Mouse (Mus musculus) forebrain, embryonic 11.5 days (tissue): Measurements from ENCODE around the gene Nsun2. TPM values are rescaled to one million over a fixed set of nuclear protein-coding genes. Genes with fewer than 3 reads are reported as not detected.
A peak's percentile ranks its signal among the peaks of the same experiment; 100 is the strongest.

Experiments
- ATAC-seq: fragments of 200-750 bp; cut with Nextera tagmentation; replicated peaks from 2 replicates; pipeline ENCODE4 v1.8.0; 2017; ENCODE audit warnings: moderate TSS enrichment; ENCODE audit not compliant: low FRiP score
- DNase-seq: peaks from one replicate; pipeline ENCODE4 v3.0.0-alpha.2; 2017; ENCODE audit warnings: low spot score
- H3K27ac ChIP-seq: fragments of 300-500 bp; sonication (generic); 2 replicates; pipeline ENCODE4 v1.5.1; 2014; ENCODE audit warnings: low read depth, low read length
- H3K27me3 ChIP-seq: fragments of 300-500 bp; sonication (generic); 2 replicates; pipeline ENCODE4 v1.6.1; 2014; ENCODE audit warnings: mild to moderate bottlenecking, low read length, mixed read lengths; ENCODE audit not compliant: control insufficient read depth, insufficient read depth
- H3K36me3 ChIP-seq: fragments of 300-500 bp; sonication (generic); 2 replicates; pipeline ENCODE4 v1.6.1; 2014; ENCODE audit warnings: mild to moderate bottlenecking, low read length, moderate library complexity, mixed read lengths; ENCODE audit not compliant: control insufficient read depth, insufficient read depth
- H3K4me1 ChIP-seq: fragments of 300-500 bp; sonication (generic); replicated peaks from 2 replicates; pipeline ENCODE4 v1.6.1; 2014; ENCODE audit warnings: low read length, mixed read lengths; ENCODE audit not compliant: control insufficient read depth, insufficient read depth
- H3K4me2 ChIP-seq: fragments of 300-500 bp; sonication (generic); 2 replicates; pipeline ENCODE4 v1.6.1; 2014; ENCODE audit warnings: low read depth, mild to moderate bottlenecking, low read length, moderate library complexity, mixed read lengths; ENCODE audit not compliant: severe bottlenecking
- H3K4me3 ChIP-seq: fragments of 300-500 bp; sonication (generic); 2 replicates; pipeline ENCODE4 v1.5.1; 2014; ENCODE audit warnings: low read depth, low read length
- H3K9ac ChIP-seq: fragments of 300-500 bp; sonication (generic); 2 replicates; pipeline ENCODE4 v1.6.1; 2014; ENCODE audit warnings: low read length
- H3K9me3 ChIP-seq: fragments of 300-500 bp; sonication (generic); 2 replicates; pipeline ENCODE4 v1.6.1; 2016; ENCODE audit warnings: low read length, mixed read lengths; ENCODE audit not compliant: control insufficient read depth
- WGBS: fragments of 180-500 bp; shearing (Covaris S2); extraction: QIAGEN DNeasy Blood & Tissue Kit; methylation state at CpG from one replicate; pipeline ENCODE4 v1.1.7; 2014; 5-methylcytosine and 5-hydroxymethylcytosine counted together
- polyA plus RNA-seq: library from polyadenylated mRNA; unstranded; fragments of >200 nt; fragmentation: Nextera tagmentation; extraction: Ambion mirVana; gene quantifications from 2 replicates; pipeline ENCODE4 v1.2.1, GENCODE M21; 2014

Nsun2 gene
- polyA plus RNA-seq, 1 experiment from 2014 or later: 135 TPM

DNA sequence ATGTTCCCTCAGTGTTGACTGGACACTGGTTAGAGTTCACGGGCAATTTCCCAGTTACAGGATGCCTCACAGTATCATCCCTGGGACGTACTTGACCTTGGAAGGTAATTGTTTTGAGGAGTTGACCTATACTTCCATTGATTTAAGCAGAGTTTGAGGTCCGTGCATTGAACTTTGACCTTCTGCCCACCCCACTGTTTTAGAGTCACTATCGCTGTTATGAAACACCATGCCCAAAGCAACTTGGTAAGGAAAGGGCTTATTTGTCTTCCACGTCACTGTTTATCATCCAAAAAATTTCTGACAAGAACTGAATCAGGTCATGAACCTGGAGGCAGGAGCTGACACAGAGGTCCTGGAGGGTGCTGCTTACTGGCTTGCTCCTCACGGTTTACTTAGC lies 48.9 kb downstream of the Nsun2 start:
- Histone ChIP-seq H3K4me1 (no peaks in the 10 kb centered on the region), H3K9ac (no peak overlapping the region), H3K27ac (no peak overlapping the region), H3K36me3 (no peaks in the 10 kb centered on the region; the same call in 1 of the 2 replicates), H3K9me3 (no peaks in the 10 kb centered on the region), H3K4me3 (no peak overlapping the region), H3K27me3 (no peaks in the 10 kb centered on the region), H3K4me2 (no peak overlapping the region)
- DNase-seq (peak; percentile 27), ATAC-seq (no peak)
- WGBS: 87% methylated on average over 6 of the region's 6 CpGs

DNA sequence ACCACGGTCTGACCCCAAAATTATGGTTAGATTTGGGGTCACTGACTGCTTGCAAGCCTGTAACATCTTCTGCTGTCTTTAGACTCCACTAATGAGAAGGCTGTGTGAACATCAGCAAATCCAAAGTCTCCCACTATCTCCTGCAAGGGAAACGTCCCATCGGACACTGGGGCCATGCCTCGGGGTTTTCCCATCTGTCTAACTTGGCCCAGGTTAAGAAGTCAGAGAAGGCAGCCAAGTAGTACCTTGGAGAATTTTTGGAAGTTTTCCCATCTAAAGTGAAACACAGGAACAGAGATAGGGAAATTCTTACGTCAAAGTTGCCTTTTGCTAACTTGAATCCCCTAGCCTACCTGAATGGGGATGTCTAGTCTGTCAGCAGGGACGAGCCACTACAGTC lies 50.0 kb downstream of the Nsun2 start:
- ATAC-seq (no peak), DNase-seq (peak; percentile 16)
- Histone ChIP-seq H3K27ac (no peak overlapping the region), H3K4me3 (no peak overlapping the region), H3K4me1 (no peaks in the 10 kb centered on the region), H3K4me2 (no peak overlapping the region), H3K27me3 (no peaks in the 10 kb centered on the region), H3K9me3 (no peaks in the 10 kb centered on the region), H3K36me3 (no peaks in the 10 kb centered on the region; the same call in 1 of the 2 replicates), H3K9ac (no peak overlapping the region)
- WGBS: 93% methylated on average over 6 of the region's 6 CpGs

DNA sequence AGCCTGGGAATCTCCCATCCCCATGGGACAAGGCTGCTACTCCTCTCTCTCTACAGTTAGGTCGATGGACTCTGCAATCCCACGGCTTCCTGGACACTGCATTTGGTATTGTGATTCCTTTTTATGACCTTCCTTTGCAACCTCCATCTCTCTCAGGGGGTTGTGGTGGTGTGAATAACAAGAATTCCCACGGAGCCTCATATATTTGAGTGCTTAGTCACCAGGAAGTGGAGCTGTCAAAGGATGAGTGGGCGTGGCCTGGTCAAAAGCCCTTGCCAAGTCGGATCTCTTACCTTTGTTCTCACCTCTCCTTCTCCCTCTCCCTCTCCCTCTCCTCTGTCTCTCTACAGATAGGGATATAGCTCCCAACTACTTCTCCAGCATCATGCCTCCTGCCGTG lies 52.3 kb downstream of the Nsun2 start:
- no peak overlapping the region for H3K27ac ChIP-seq
- no peak overlapping the region for H3K4me3 ChIP-seq
- no peak overlapping the region for H3K9ac ChIP-seq
- no peak for DNase-seq
- no peak for ATAC-seq
- no peaks in the 10 kb centered on the region for H3K9me3 ChIP-seq
- H3K27me3 ChIP-seq: no peaks in the 10 kb centered on the region
- WGBS: 63% methylated on average over 6 of the region's 6 CpGs
- no peak overlapping the region for H3K4me2 ChIP-seq
- no peaks in the 10 kb centered on the region for H3K4me1 ChIP-seq
- no peaks in the 10 kb centered on the region; the same call in 1 of the 2 replicates for H3K36me3 ChIP-seq

DNA sequence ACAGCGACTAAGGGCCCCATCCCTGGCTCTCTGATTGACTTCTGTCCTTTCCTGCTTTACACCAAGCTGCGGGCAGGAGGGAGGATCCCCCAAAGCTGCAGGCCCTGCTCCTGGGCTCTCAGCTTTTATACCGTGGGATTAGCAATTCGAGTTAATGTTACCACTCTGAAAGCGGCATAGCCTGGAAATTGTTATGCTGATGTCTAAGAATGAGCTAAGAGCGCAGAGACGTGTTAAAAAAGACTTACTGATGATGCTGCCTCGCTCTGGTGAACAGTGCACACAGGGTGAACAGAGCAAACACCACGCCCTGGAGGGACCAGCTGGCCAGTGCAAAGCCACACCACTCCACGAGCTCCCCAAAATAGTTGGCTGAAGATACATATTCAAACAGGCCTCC lies 52.8 kb downstream of the Nsun2 start:
- H3K9me3 ChIP-seq: no peaks in the 10 kb centered on the region
- no peak overlapping the region for H3K4me3 ChIP-seq
- no peak overlapping the region for H3K27ac ChIP-seq
- ATAC-seq (no peak), DNase-seq (peak; percentile 45)
- no peak overlapping the region for H3K4me2 ChIP-seq
- WGBS: 50% methylated on average over 10 of the region's 10 CpGs
- H3K36me3 ChIP-seq: no peaks in the 10 kb centered on the region; the same call in 1 of the 2 replicates
- no peaks in the 10 kb centered on the region for H3K4me1 ChIP-seq
- no peaks in the 10 kb centered on the region for H3K27me3 ChIP-seq
- H3K9ac ChIP-seq: no peak overlapping the region

DNA sequence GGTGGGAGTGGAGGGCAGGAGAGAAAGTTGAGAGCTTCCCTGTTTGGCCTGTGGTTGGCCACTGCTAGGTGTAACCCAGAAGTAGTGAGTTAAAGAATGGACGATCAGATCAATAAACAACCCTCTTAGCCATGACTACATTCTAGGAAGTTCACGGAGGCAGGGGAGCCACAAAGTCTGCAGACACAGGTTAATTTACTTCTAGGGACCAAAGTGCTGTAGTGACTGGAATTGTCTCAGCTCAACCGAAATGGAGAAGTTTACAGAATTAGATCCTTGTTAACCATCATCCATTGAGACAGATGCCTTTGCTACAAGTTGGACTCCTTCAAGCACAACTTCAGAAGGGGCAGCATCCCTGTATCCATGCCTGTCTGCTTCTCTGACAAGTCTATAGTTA lies 54.3 kb downstream of the Nsun2 start:
- WGBS: 82% methylated on average over 3 of the region's 3 CpGs

DNA sequence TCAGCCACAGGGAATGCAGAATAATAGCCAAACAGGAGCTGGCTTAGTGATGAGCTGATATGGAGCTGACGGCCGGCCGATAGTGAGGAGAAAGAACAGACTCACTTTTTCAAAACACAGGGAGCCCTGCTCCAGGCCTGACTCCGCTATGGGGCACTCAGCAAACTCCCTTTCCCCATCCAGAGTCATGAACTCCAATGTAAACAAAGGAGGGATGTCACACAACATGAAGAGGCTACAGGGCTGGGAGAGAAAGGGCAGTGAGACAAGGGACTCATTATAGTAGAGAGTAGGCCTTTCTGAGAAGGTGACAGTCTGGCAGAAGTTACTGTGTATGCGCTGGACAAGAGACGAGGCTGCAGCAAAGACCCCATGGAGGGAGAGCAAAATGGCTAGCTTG lies 54.7 kb downstream of the Nsun2 start:
- no peaks in the 10 kb centered on the region for H3K36me3 ChIP-seq
- H3K27me3 ChIP-seq: no peaks in the 10 kb centered on the region
- no peaks in the 10 kb centered on the region for H3K4me1 ChIP-seq
- no peaks in the 10 kb centered on the region for H3K9me3 ChIP-seq
- H3K4me3 ChIP-seq: no peak overlapping the region
- ATAC-seq (no peak), DNase-seq (peak; percentile 26)
- 77% methylated on average over 6 of the region's 6 CpGs for WGBS
- H3K9ac ChIP-seq: no peak overlapping the region
- H3K4me2 ChIP-seq: no peak overlapping the region
- H3K27ac ChIP-seq: no peak overlapping the region

More for the DNA sequence above, 54.3 kb downstream of the Nsun2 start:
- Histone ChIP-seq H3K4me2 (no peak overlapping the region), H3K9ac (no peak overlapping the region), H3K9me3 (no peaks in the 10 kb centered on the region), H3K4me1 (no peaks in the 10 kb centered on the region), H3K36me3 (no peaks in the 10 kb centered on the region), H3K4me3 (no peak overlapping the region), H3K27ac (no peak overlapping the region), H3K27me3 (no peaks in the 10 kb centered on the region)
- DNase-seq (peak; percentile 0), ATAC-seq (no peak)

DNA sequence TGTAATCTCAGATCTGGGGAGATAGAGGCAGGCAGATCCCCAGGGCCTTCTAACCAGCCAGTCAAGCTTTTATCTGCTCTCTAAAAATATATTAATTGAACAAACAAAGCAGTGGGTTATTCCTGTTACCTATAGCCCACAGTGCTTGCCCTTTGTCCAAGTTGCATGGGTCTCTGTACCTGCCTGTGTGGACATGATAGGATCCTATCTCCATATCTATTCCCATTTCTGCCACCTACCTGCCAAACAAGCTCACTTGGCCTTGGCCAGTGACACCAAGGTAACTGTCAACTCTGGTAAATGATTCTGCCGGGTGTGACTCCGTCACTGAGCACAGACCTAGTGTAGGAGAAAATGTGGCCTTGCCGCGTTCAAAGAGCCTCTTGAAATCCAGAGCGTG lies 57.8 kb downstream of the Nsun2 start:
- no peaks in the 10 kb centered on the region for H3K9me3 ChIP-seq
- 95% methylated on average over 5 of the region's 5 CpGs for WGBS
- no peak for DNase-seq
- no peaks in the 10 kb centered on the region for H3K27me3 ChIP-seq
- no peaks in the 10 kb centered on the region for H3K4me1 ChIP-seq
- ATAC-seq: no peak
- H3K27ac ChIP-seq: no peak overlapping the region
- no peak overlapping the region for H3K4me2 ChIP-seq
- no peak overlapping the region for H3K9ac ChIP-seq
- no peak overlapping the region for H3K4me3 ChIP-seq
- H3K36me3 ChIP-seq: no peaks in the 10 kb centered on the region

DNA sequence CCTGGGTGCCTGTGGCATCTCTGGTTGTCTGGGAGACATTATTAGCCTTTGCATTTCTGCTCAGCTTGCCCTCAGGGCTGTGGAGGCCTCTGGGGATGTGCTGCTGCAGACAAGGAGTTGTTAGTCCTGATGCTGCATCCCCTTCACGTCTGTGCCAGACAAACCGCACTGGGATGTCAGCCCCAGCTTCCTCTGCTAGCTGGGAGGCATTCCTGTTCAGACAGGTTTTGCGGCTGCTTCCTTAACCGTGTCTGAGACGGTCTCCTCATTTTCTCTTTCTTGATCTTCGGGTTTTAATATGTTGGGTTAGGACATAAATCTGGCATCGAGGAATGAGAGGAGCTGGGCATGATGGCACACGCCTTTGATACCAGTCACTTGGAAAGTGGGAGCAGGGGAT lies 58.7 kb downstream of the Nsun2 start:
- Histone ChIP-seq H3K4me1 (no peaks in the 10 kb centered on the region), H3K36me3 (no peaks in the 10 kb centered on the region), H3K9me3 (no peaks in the 10 kb centered on the region), H3K27ac (no peak overlapping the region), H3K27me3 (no peaks in the 10 kb centered on the region), H3K4me3 (no peak overlapping the region), H3K4me2 (no peak overlapping the region), H3K9ac (no peak overlapping the region)
- ATAC-seq (no peak), DNase-seq (no peak)
- 90% methylated on average over 8 of the region's 8 CpGs for WGBS

DNA sequence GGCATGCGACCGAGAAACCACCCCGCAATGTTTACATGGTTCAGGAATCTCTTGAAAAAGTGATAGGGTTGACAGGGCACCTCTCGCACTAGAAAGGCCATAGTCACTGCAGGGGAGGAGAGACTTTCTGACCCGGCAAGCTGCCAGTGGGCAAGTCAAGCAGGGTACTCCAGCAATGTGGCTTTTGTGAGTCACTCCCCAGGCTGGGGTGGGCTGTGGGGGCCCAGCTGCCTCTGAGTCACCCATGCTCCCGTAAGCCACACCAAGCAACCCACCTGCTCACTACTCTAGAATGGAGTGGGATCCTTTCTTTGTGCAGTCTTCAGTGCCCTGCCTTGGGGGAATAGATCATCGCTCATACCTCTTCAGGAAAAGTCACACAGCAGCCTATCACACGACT lies 59.9 kb downstream of the Nsun2 start:
- Histone ChIP-seq H3K36me3 (no peaks in the 10 kb centered on the region), H3K27me3 (no peaks in the 10 kb centered on the region), H3K4me3 (no peak overlapping the region), H3K9ac (no peak overlapping the region), H3K4me2 (no peak overlapping the region), H3K27ac (no peak overlapping the region), H3K4me1 (no peaks in the 10 kb centered on the region), H3K9me3 (no peaks in the 10 kb centered on the region)
- 92% methylated on average over 8 of the region's 8 CpGs for WGBS
- no peak for ATAC-seq
- DNase-seq: no peak
